Mouse (Mus musculus) intestine, embryonic 14.5 days (tissue): Measurements from ENCODE around the gene Clec4b2. TPM values are rescaled to one million over a fixed set of nuclear protein-coding genes. Genes with fewer than 3 reads are reported as not detected.

Experiments used
- ATAC-seq: fragments of 200-750 bp; cut with Nextera tagmentation; replicated peaks from 2 replicates; pipeline ENCODE4 v1.8.0; 2017; ENCODE audit warnings: low read depth, moderate number of reproducible peaks, moderate TSS enrichment, moderate library complexity; ENCODE audit not compliant: low FRiP score, low TSS enrichment
- DNase-seq: peaks from one replicate; pipeline ENCODE4 v3.0.0-alpha.2; 2018; ENCODE audit warnings: low spot score
- H3K27ac ChIP-seq: fragments of 300-500 bp; sonication (generic); 2 replicates; pipeline ENCODE4 v1.5.1; 2014; ENCODE audit warnings: low read depth, mild to moderate bottlenecking, control low read depth
- H3K27me3 ChIP-seq: fragments of 300-500 bp; sonication (generic); replicated peaks from 2 replicates; pipeline ENCODE4 v1.6.1; 2014; ENCODE audit warnings: low read length, control low read depth; ENCODE audit not compliant: control insufficient read depth, insufficient read depth
- H3K36me3 ChIP-seq: fragments of 300-500 bp; sonication (generic); 2 replicates; pipeline ENCODE4 v1.6.1; 2014; ENCODE audit warnings: low read length, control low read depth; ENCODE audit not compliant: control insufficient read depth, insufficient read depth
- H3K4me1 ChIP-seq: fragments of 300-500 bp; sonication (generic); replicated peaks from 2 replicates; pipeline ENCODE4 v1.6.1; 2014; ENCODE audit warnings: low read length, control low read depth, mixed read lengths; ENCODE audit not compliant: control insufficient read depth, insufficient read depth
- H3K4me2 ChIP-seq: fragments of 300-500 bp; sonication (generic); 2 replicates; pipeline ENCODE4 v1.6.1; 2014; ENCODE audit warnings: low read length
- H3K4me3 ChIP-seq: fragments of 300-500 bp; sonication (generic); 2 replicates; pipeline ENCODE4 v1.5.1; 2014; ENCODE audit warnings: low read depth, low read length, control low read depth, mixed read lengths
- H3K9ac ChIP-seq: fragments of 300-500 bp; sonication (generic); 2 replicates; pipeline ENCODE4 v1.6.1; 2014; ENCODE audit warnings: mild to moderate bottlenecking, low read length
- H3K9me3 ChIP-seq: fragments of 300-500 bp; sonication (generic); 2 replicates; pipeline ENCODE4 v1.6.1; 2016; ENCODE audit warnings: low read length, control low read depth; ENCODE audit not compliant: control insufficient read depth
- polyA plus RNA-seq: library from polyadenylated mRNA; unstranded; fragments of >200 nt; fragmentation: Nextera tagmentation; extraction: Ambion mirVana; gene quantifications from 2 replicates; pipeline ENCODE4 v1.2.1, GENCODE M21; 2014

Gene Clec4b2
- polyA plus RNA-seq, 1 experiment from 2014 or later = not detected

DNA sequence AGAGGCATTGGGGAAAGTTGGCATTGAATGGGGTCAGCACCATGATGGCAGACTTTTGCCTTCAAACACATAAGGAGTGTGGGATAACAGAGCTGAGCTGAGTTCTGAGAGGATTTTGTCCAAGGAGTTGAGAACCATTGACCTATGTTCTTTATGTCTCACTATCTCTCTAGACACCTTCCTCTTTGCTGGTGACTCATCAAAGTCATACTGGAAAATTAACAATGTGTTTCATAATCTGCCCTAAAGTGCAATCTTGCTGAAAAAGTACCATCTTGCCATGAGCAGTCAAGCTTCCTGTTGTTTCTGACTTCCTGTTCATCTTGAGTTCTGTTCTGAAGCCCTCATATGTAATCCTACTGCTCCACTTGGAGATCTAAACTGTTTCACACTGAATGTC is 80.0 kb downstream of the Clec4b2 start:
- Histone ChIP-seq H3K27ac (no peak overlapping the region), H3K36me3 (no peaks in the 10 kb centered on the region), H3K4me2 (no peak overlapping the region), H3K4me3 (no peak overlapping the region), H3K4me1 (no peaks in the 10 kb centered on the region), H3K9ac (no peak overlapping the region), H3K9me3 (no peaks in the 10 kb centered on the region), H3K27me3 (no peaks in the 10 kb centered on the region)
- no peak for ATAC-seq
- no peak for DNase-seq

Other genes starting within 250 kb of the Clec4b2 start
- 1.9 and 3.7 TPM in 2 replicates for gene Clec4a3, start 220.4 kb upstream of the Clec4b2 start, polyA plus RNA-seq
- not detected in 2 replicates for gene Clec4a4, start 182.5 kb upstream of the Clec4b2 start, polyA plus RNA-seq
- not detected in 2 replicates for gene Clec4b1, start 122.9 kb upstream of the Clec4b2 start, polyA plus RNA-seq
- 4.0 and 4.7 TPM in 2 replicates for gene Clec4a2, start 66.5 kb upstream of the Clec4b2 start, polyA plus RNA-seq
- gene Clec4n, start 57.0 kb downstream of the Clec4b2 start, polyA plus RNA-seq = 3.6 and 4.0 TPM in 2 replicates
- gene Clec4d, start 89.2 kb downstream of the Clec4b2 start, polyA plus RNA-seq = 0.20 TPM in 1 of 2 replicates, not detected in the other
- gene Clec4e, start 117.0 kb downstream of the Clec4b2 start, polyA plus RNA-seq = 0.07 TPM in 1 of 2 replicates, not detected in the other
- not detected in 2 replicates for gene Vmn2r19, start 135.4 kb downstream of the Clec4b2 start, polyA plus RNA-seq
- gene Vmn2r20, start 245.2 kb downstream of the Clec4b2 start, polyA plus RNA-seq = not detected in 2 replicates